Mouse (Mus musculus): Measurements from ENCODE around the gene Ppt2. TPM values are rescaled to one million over a fixed set of nuclear protein-coding genes. Genes with fewer than 3 reads are reported as not detected.

Gene Ppt2
- polyA plus RNA-seq, 1 experiment: 16.6 TPM

GRCm38 (mm10) chr17:34606186-34607039, 21.9 kb downstream of the Ppt2 start:
- WGBS: 11% methylated on average over 32 of the region's 32 CpGs
- H3K27ac ChIP-seq (ENCODE audit: control insufficient read depth, insufficient read depth, low read depth, low read length, poor library complexity): peak overlapping the region; percentile 94; the same call in 1 of the 2 replicates
- peaks cover 8% of the 10 kb centered on the region; the same call in 1 of the 2 replicates for H3K4me1 ChIP-seq (ENCODE audit: control insufficient read depth, insufficient read depth, low read length)
- no peak for TF ChIP-seq CTCF (IDR thresholded peaks at IDR 0.05; ENCODE audit: control insufficient read depth, insufficient read depth, low read length)
- no peak for TF ChIP-seq POLR2A (IDR thresholded peaks at IDR 0.05; ENCODE audit: borderline replicate concordance, control insufficient read depth, low read depth, low read length)
- peak overlapping the region; percentile 75 for H3K4me3 ChIP-seq (replicated peaks; ENCODE audit: control insufficient read depth, low read depth, low read length)

- TF ChIP-seq CTCF (IDR thresholded peaks at IDR 0.05; ENCODE audit: control insufficient read depth, insufficient read depth, low read length) (no peak), POLR2A (IDR thresholded peaks at IDR 0.05; ENCODE audit: borderline replicate concordance, control insufficient read depth, low read depth, low read length) (peak; percentile 90; the same call in 1 of the 2 replicates)
- WGBS: 0% methylated on average over 30 of the region's 30 CpGs
- Histone ChIP-seq H3K4me3 (replicated peaks; ENCODE audit: control insufficient read depth, low read depth, low read length) (peak overlapping the region; percentile 75), H3K4me1 (ENCODE audit: control insufficient read depth, insufficient read depth, low read length) (peaks cover 8% of the 10 kb centered on the region; the same call in 1 of the 2 replicates), H3K27ac (ENCODE audit: control insufficient read depth, insufficient read depth, low read depth, low read length, poor library complexity) (peak overlapping the region; percentile 94)
Measured at GRCm38 (mm10) chr17:34605609-34606008, 22.7 kb downstream of the Ppt2 start.

GRCm38 (mm10) chr17:34604511-34605237, 23.6 kb downstream of the Ppt2 start:
- peaks cover 8% of the 10 kb centered on the region; the same call in 1 of the 2 replicates for H3K4me1 ChIP-seq (ENCODE audit: control insufficient read depth, insufficient read depth, low read length)
- 16% methylated on average over 24 of the region's 24 CpGs for WGBS

GRCm38 (mm10) chr17:34604061-34604508, 24.2 kb downstream of the Ppt2 start, which contains the start of gene Agpat1:
Gene Agpat1, plus strand, starts transcription at chr17:34604262.
- Histone ChIP-seq H3K4me1 (ENCODE audit: control insufficient read depth, insufficient read depth, low read length) (peaks cover 8% of the 10 kb centered on the region), H3K27ac (ENCODE audit: control insufficient read depth, insufficient read depth, low read depth, low read length, poor library complexity) (peak within 1 kb of the TSS; percentile 94), H3K4me3 (replicated peaks; ENCODE audit: control insufficient read depth, low read depth, low read length) (peak within 1 kb of the TSS; percentile 80)
- under 1% methylated on average over 35 of the region's 35 CpGs for WGBS
- TF ChIP-seq POLR2A (IDR thresholded peaks at IDR 0.05; ENCODE audit: borderline replicate concordance, control insufficient read depth, low read depth, low read length) (peak; percentile 91; the same call in 1 of the 2 replicates), CTCF (IDR thresholded peaks at IDR 0.05; ENCODE audit: control insufficient read depth, insufficient read depth, low read length) (no peak)

More at GRCm38 (mm10) chr17:34604511-34605237, 23.6 kb downstream of the Ppt2 start:
- Histone ChIP-seq H3K27ac (ENCODE audit: control insufficient read depth, insufficient read depth, low read depth, low read length, poor library complexity) (peak overlapping the region; percentile 94), H3K4me3 (replicated peaks; ENCODE audit: control insufficient read depth, low read depth, low read length) (peak overlapping the region; percentile 80)
- TF ChIP-seq CTCF (IDR thresholded peaks at IDR 0.05; ENCODE audit: control insufficient read depth, insufficient read depth, low read length): no peak
- TF ChIP-seq POLR2A (IDR thresholded peaks at IDR 0.05; ENCODE audit: borderline replicate concordance, control insufficient read depth, low read depth, low read length): no peak

DNA sequence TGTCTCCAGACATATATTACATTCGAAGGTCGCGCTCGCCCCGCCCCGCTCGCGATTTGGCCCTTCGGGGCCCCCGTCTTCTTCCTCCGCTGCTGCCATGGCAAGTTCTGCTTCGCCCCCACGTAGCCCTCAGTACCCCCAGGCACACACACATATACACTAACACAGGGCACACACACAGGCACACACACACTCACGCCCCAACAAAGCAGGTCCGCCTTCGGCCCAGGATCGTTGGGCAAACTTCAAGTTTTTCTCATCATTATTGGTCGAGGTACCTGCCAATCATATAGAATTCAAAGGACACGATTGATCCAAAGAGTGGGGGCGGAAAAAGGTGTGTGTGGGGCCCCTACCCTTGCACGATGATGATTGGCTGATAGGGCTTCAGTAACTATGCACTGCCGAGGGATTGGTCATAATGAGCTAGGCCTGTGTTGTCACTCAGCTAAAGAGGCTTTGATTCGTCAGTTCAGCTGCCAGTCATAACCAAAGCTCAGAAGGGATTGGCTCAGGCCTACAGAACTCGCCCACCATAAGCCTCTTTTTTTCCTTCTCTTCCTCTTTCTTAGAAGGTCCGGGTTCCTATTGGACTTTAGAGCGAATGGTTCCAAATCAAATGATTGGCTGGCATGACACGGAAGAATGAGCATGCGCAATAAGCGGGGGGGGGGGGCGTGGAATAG, 24.8 kb downstream of the Ppt2 start, which contains the start of gene Rnf5:
TSS of gene Rnf5 (minus strand) at position 316 of the 686 bp plus-strand sequence.
- WGBS: under 1% methylated on average over 30 of the region's 30 CpGs
- peaks cover 8% of the 10 kb centered on the region for H3K4me1 ChIP-seq (ENCODE audit: control insufficient read depth, insufficient read depth, low read length)

DNA sequence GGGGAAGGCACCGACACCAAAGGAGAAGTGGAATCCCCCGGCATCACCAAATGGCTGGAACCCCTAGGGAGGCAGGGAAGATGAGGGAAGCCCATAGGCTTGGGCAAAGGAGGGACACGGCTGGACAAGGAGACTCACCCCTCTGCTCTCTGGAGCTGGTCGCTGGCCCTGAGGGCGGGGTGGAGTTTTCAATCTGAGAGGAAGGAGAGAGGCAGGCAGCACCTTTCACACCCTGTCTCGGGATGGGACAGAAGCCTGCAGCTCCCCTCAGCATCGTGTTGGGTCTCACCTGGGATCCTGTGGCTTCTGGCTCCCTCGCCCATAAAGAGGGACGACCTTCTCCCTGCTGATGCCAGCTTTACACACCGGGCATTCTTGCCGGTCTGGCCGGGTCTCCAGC, 26.5 kb downstream of the Ppt2 start:
- Histone ChIP-seq H3K4me3 (replicated peaks; ENCODE audit: control insufficient read depth, low read depth, low read length) (no peak overlapping the region), H3K4me1 (ENCODE audit: control insufficient read depth, insufficient read depth, low read length) (peaks cover 4% of the 10 kb centered on the region), H3K27ac (ENCODE audit: control insufficient read depth, insufficient read depth, low read depth, low read length, poor library complexity) (no peak overlapping the region)
- WGBS: 88% methylated on average over 12 of the region's 12 CpGs
- TF ChIP-seq POLR2A (IDR thresholded peaks at IDR 0.05; ENCODE audit: borderline replicate concordance, control insufficient read depth, low read depth, low read length) (no peak), CTCF (IDR thresholded peaks at IDR 0.05; ENCODE audit: control insufficient read depth, insufficient read depth, low read length) (no peak)

More for the DNA sequence above, 24.8 kb downstream of the Ppt2 start, which contains the start of gene Rnf5:
- no peak for TF ChIP-seq CTCF (IDR thresholded peaks at IDR 0.05; ENCODE audit: control insufficient read depth, insufficient read depth, low read length)
- TF ChIP-seq POLR2A (IDR thresholded peaks at IDR 0.05; ENCODE audit: borderline replicate concordance, control insufficient read depth, low read depth, low read length): no peak
- H3K27ac ChIP-seq (ENCODE audit: control insufficient read depth, insufficient read depth, low read depth, low read length, poor library complexity): peak within 1 kb of the TSS; percentile 94
- peak within 1 kb of the TSS; percentile 80 for H3K4me3 ChIP-seq (replicated peaks; ENCODE audit: control insufficient read depth, low read depth, low read length)

- H3K4me1 ChIP-seq (ENCODE audit: control insufficient read depth, insufficient read depth, low read length): peaks cover 2% of the 10 kb centered on the region
- TF ChIP-seq CTCF (IDR thresholded peaks at IDR 0.05; ENCODE audit: control insufficient read depth, insufficient read depth, low read length): no peak
- no peak for TF ChIP-seq POLR2A (IDR thresholded peaks at IDR 0.05; ENCODE audit: borderline replicate concordance, control insufficient read depth, low read depth, low read length)
- H3K4me3 ChIP-seq (replicated peaks; ENCODE audit: control insufficient read depth, low read depth, low read length): no peak overlapping the region
- H3K27ac ChIP-seq (ENCODE audit: control insufficient read depth, insufficient read depth, low read depth, low read length, poor library complexity): no peak overlapping the region
- 75% methylated on average over 9 of the region's 9 CpGs for WGBS
Measured at GRCm38 (mm10) chr17:34599891-34600290, 28.4 kb downstream of the Ppt2 start.

All from bone marrow, adult 2 months (tissue).